Mouse (Mus musculus): Measurements from ENCODE around the gene Safb2. TPM values are rescaled to one million over a fixed set of nuclear protein-coding genes. Genes with fewer than 3 reads are reported as not detected.

Gene Safb2
- polyA plus RNA-seq (2012; rRNA removed; ENCODE audit: low replicate concordance), result 56.0 and 97.0 TPM in 2 replicates

DNA sequence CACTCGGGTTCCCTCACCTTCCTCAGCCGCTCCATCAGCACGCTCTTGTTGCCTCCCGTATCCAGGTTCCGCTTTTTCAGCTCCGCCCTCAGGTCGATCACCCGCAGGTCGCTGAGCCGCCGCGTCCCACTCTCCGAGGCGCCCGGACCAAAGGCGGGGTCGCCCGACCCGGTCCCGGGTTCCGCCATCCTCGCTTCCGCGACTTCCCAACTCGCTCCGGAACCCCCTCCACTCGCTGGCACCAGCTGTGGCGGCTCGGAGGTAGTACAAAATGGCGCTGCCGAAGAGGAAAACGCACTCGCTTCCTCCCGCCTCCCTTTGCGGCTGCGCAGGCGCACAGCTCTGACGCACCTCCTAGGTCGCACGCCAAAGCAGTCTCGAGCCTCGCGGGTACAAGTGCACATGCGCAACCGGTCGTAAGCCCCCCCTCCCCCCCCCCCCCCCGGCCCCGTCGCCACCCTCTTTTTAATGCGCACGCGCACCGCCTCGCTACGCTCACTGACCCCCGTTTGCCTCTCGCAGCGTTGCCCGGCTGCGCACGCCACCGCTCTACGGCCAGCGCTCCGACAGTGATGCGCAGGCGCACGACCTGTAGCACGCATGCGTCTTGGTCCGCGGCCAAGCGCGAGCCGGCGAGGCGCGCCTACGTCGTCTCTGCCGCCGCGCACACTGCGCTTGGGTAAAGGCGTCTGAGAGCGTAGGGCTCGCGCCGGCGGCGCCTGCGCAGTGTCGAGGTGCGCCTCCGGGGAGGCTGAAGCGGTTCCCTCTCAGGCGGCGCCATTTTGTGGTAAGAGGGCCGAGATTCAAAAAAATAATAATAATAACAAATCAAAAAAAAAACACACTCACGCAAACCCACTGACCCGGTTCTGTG, at the start of gene Safb2, which contains the start of gene Safb:
TSS of gene Safb2 (minus strand) at position 329 of the 874 bp plus-strand sequence.
TSS of gene Safb (plus strand) at position 569 of the 874 bp plus-strand sequence.

GRCm38 (mm10) chr17:56627530-56628277, 43.3 kb upstream of the Safb2 start, which contains the start of gene Catsperd:
TSS of gene Catsperd (plus strand) at chr17:56628143.

GRCm38 (mm10) chr17:56626754-56627470, 42.5 kb upstream of the Safb2 start, which contains the start of gene Lonp1:
TSS of gene Lonp1 (minus strand) at chr17:56626887.

DNA sequence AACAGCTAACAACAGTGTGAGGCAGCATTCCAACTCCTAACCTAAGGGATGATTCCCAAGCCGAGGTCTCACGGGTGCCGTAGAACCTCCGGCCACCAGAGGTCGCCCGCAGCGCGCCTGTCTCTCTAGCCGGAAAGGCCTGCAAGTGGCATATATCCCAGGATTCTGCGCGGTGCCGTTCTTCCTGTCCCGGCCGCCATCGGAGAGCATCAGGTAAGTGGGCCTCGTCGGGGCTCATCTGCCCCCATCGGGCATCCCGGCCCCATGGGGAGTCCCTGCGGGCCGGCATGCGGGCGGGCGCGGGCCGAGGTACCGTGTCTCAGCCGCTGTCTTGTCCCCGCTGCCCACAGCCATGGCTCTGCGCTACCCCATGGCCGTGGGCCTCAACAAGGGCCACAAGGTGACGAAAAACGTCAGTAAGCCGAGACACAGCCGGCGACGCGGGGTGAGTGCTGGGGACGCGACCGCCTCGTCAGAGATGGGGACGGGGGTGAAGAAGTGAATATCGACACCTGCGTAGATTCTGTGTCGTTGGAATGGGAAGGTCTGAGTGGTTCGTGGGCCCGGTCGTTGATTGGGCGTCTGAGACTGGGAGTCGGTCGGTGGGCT, 29.0 kb upstream of the Safb2 start, which contains the start of gene Rpl36:
TSS of gene Rpl36 (plus strand) at position 181 of the 609 bp plus-strand sequence.

GRCm38 (mm10) chr17:56609452-56610171, 25.2 kb upstream of the Safb2 start, which contains the start of gene 2410015M20Rik:
TSS of gene 2410015M20Rik (minus strand) at chr17:56609771.

DNA sequence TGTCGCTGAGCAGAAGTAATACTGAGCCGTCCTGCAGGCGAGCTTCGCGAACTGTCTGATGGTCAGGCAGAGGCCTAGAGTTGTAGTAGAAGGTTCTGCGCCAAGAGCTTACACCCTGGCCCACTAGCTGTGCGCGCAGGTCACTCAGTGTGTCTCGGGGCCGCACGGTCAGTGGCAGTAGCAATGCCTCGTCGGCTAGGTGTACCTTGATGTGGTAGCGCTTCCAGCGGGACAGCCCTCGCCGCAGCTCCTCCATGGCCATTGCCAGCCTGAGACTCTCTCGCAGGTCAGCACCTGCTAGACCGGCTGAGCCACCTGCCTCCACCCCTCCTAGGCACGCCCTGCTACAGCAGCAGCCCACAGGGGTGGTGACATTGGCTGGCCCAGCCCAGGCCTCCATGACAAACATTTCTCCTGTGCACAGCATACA, 30.2 kb downstream of the Safb2 start, which contains the start of gene Gm20219:
TSS of gene Gm20219 (minus strand) at position 266 of the 430 bp plus-strand sequence.

DNA sequence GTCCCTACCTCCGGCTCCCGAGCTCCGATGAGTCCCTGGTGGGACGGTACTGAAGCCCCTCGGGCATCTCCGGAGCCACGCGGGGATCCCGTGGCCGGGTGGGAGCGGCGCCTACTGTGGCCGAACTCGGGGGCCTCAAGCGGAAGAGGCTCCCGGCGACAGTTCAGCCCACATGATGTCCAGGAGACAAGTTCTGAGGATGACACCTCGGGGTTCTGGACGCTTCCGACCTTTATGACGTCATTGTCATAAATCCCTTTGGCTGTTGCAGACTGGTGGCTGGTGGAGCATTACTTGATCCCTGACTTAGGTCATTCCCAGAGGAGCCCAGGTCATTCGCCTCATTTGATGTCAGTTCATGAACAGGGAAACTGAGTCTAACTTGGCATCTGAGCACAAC, 72.1 kb downstream of the Safb2 start, which contains the start of gene Znrf4:
TSS of gene Znrf4 (minus strand) at position 122 of the 400 bp plus-strand sequence.

Other genes with a start within 250 kb of the Safb2 start
- gene Ptprs, start 108.1 kb downstream of the Safb2 start, polyA plus RNA-seq (2012; rRNA removed; ENCODE audit: low replicate concordance), result 112 and 178 TPM in 2 replicates
- 0.10 TPM in 1 of 2 replicates, not detected in the other for gene Znrf4, start 72.2 kb downstream of the Safb2 start, polyA plus RNA-seq (2012; rRNA removed; ENCODE audit: low replicate concordance)
- gene Gm20219, start 30.2 kb downstream of the Safb2 start, polyA plus RNA-seq (2012; rRNA removed; ENCODE audit: low replicate concordance), result 13.3 and 17.3 TPM in 2 replicates
- 42.7 and 81.7 TPM in 2 replicates for gene Safb, start 240 bp upstream of the Safb2 start, polyA plus RNA-seq (2012; rRNA removed; ENCODE audit: low replicate concordance)
- 140 and 142 TPM in 2 replicates for gene 2410015M20Rik, start 25.2 kb upstream of the Safb2 start, polyA plus RNA-seq (2012; rRNA removed; ENCODE audit: low replicate concordance)
- 1,962 and 4,053 TPM in 2 replicates for gene Rpl36, start 28.8 kb upstream of the Safb2 start, polyA plus RNA-seq (2012; rRNA removed; ENCODE audit: low replicate concordance)
- 76.8 and 87.4 TPM in 2 replicates for gene Lonp1, start 42.3 kb upstream of the Safb2 start, polyA plus RNA-seq (2012; rRNA removed; ENCODE audit: low replicate concordance)
- 0.31 and 0.63 TPM in 2 replicates for gene Catsperd, start 43.6 kb upstream of the Safb2 start, polyA plus RNA-seq (2012; rRNA removed; ENCODE audit: low replicate concordance)
- 68.1 and 99.5 TPM in 2 replicates for gene Ranbp3, start 88.7 kb upstream of the Safb2 start, polyA plus RNA-seq (2012; rRNA removed; ENCODE audit: low replicate concordance)
- gene Ndufa11, start 133.2 kb upstream of the Safb2 start, polyA plus RNA-seq (2012; rRNA removed; ENCODE audit: low replicate concordance), result 689 and 708 TPM in 2 replicates
- gene Vmac, start 133.4 kb upstream of the Safb2 start, polyA plus RNA-seq (2012; rRNA removed; ENCODE audit: low replicate concordance), result 27.7 and 47.7 TPM in 2 replicates
- 12.6 and 45.0 TPM in 2 replicates for gene Nrtn, start 172.9 kb upstream of the Safb2 start, polyA plus RNA-seq (2012; rRNA removed; ENCODE audit: low replicate concordance)
- 71.4 and 109 TPM in 2 replicates for gene Dus3l, start 180.2 kb upstream of the Safb2 start, polyA plus RNA-seq (2012; rRNA removed; ENCODE audit: low replicate concordance)
- gene Prr22, start 185.7 kb upstream of the Safb2 start, polyA plus RNA-seq (2012; rRNA removed; ENCODE audit: low replicate concordance), result 2.4 and 5.4 TPM in 2 replicates
- gene Rfx2, start 246.4 kb upstream of the Safb2 start, polyA plus RNA-seq (2012; rRNA removed; ENCODE audit: low replicate concordance), result 17.1 and 19.0 TPM in 2 replicates